Mouse (Mus musculus) embryonic facial prominence, embryonic 14.5 days (tissue): ENCODE measurements at regions not wholly inside any gene's neighbourhood (a gene's known extent, or its start where the extent isn't known, plus 50 kb on each side); places are given as distances from the start of the nearest gene placed in this dataset.

ENCODE experiments used
- ATAC-seq: fragments of 200-750 bp; cut with Nextera tagmentation; 2 replicates; pipeline ENCODE4 v1.8.0; 2017; ENCODE audit warnings: low read depth, moderate number of reproducible peaks, moderate TSS enrichment
- DNase-seq: peaks from one replicate; pipeline ENCODE4 v3.0.0-alpha.2; 2015; ENCODE audit warnings: low spot score
- H3K27ac ChIP-seq: fragments of 300-500 bp; sonication (generic); replicated peaks from 2 replicates; pipeline ENCODE4 v1.5.1; 2014; ENCODE audit warnings: low read depth, mild to moderate bottlenecking, low read length, moderate library complexity
- H3K27me3 ChIP-seq: fragments of 300-500 bp; sonication (generic); replicated peaks from 2 replicates; pipeline ENCODE4 v1.6.1; 2014; ENCODE audit warnings: low read length; ENCODE audit not compliant: control insufficient read depth, insufficient read depth
- H3K36me3 ChIP-seq: fragments of 300-500 bp; sonication (generic); 2 replicates; pipeline ENCODE4 v1.6.1; 2014; ENCODE audit warnings: low read length, mixed read lengths; ENCODE audit not compliant: control insufficient read depth, insufficient read depth
- H3K4me1 ChIP-seq: fragments of 300-500 bp; sonication (generic); 2 replicates; pipeline ENCODE4 v1.6.1; 2014; ENCODE audit warnings: antibody characterized with exemption, low read length; ENCODE audit not compliant: control insufficient read depth, insufficient read depth
- H3K4me2 ChIP-seq: fragments of 300-500 bp; sonication (generic); 2 replicates; pipeline ENCODE4 v1.6.1; 2014; ENCODE audit warnings: low read depth, mild to moderate bottlenecking, low read length, moderate library complexity, mixed read lengths
- H3K4me3 ChIP-seq: fragments of 300-500 bp; sonication (generic); 2 replicates; pipeline ENCODE4 v1.5.1; 2014; ENCODE audit warnings: low read depth, mild to moderate bottlenecking, low read length
- H3K9ac ChIP-seq: fragments of 300-500 bp; sonication (generic); 2 replicates; pipeline ENCODE4 v1.6.1; 2014; ENCODE audit warnings: low read depth, mild to moderate bottlenecking, low read length, moderate library complexity, mixed read lengths
- H3K9me3 ChIP-seq: fragments of 300-500 bp; sonication (generic); 2 replicates; pipeline ENCODE4 v1.6.1; 2016; ENCODE audit warnings: low read length; ENCODE audit not compliant: control insufficient read depth
- WGBS: fragments of 180-500 bp; shearing (Covaris S2); extraction: QIAGEN DNeasy Blood & Tissue Kit; methylation state at CpG from one replicate; pipeline ENCODE4 v1.1.7; 2014; 5-methylcytosine and 5-hydroxymethylcytosine counted together

- H3K27ac ChIP-seq = no peak overlapping the region
- ATAC-seq (no peak), DNase-seq (no peak)
- H3K4me1 ChIP-seq = no peaks in the 10 kb centered on the region
- H3K9ac ChIP-seq = no peak overlapping the region
- H3K4me2 ChIP-seq = no peak overlapping the region
- no peak overlapping the region for H3K4me3 ChIP-seq
- 84% methylated on average over 1 of the region's 1 CpGs for WGBS
- no peaks in the 10 kb centered on the region for H3K36me3 ChIP-seq
- H3K9me3 ChIP-seq = no peaks in the 10 kb centered on the region
- no peaks in the 10 kb centered on the region for H3K27me3 ChIP-seq
Measured at GRCm38 (mm10) chr1:33214394-33214793, 455.2 kb downstream of the Prim2 start.

GRCm38 (mm10) chr1:33201571-33202189 lies 467.9 kb downstream of the Prim2 start:
- no peak overlapping the region for H3K27ac ChIP-seq
- H3K27me3 ChIP-seq = no peaks in the 10 kb centered on the region
- H3K9ac ChIP-seq = no peak overlapping the region
- ATAC-seq (no peak), DNase-seq (no peak)
- H3K4me2 ChIP-seq = no peak overlapping the region
- 64% methylated on average over 6 of the region's 6 CpGs for WGBS
- no peaks in the 10 kb centered on the region for H3K36me3 ChIP-seq
- no peaks in the 10 kb centered on the region for H3K4me1 ChIP-seq
- no peak overlapping the region for H3K4me3 ChIP-seq
- no peaks in the 10 kb centered on the region for H3K9me3 ChIP-seq

GRCm38 (mm10) chr1:33195114-33195513 lies 474.5 kb downstream of the Prim2 start:
- H3K27me3 ChIP-seq = no peaks in the 10 kb centered on the region

GRCm38 (mm10) chr1:33174646-33175435 lies 494.8 kb downstream of the Prim2 start:
- Histone ChIP-seq H3K27ac (no peak overlapping the region), H3K4me3 (no peak overlapping the region), H3K27me3 (no peaks in the 10 kb centered on the region), H3K9ac (no peak overlapping the region), H3K4me1 (no peaks in the 10 kb centered on the region), H3K9me3 (no peaks in the 10 kb centered on the region), H3K36me3 (no peaks in the 10 kb centered on the region), H3K4me2 (no peak overlapping the region)
- DNase-seq (no peak), ATAC-seq (no peak)
- 68% methylated on average over 10 of the region's 10 CpGs for WGBS

More at GRCm38 (mm10) chr1:33195114-33195513, 474.5 kb downstream of the Prim2 start:
- H3K4me2 ChIP-seq = no peak overlapping the region
- H3K9me3 ChIP-seq = no peaks in the 10 kb centered on the region
- H3K9ac ChIP-seq = no peak overlapping the region
- 78% methylated on average over 2 of the region's 2 CpGs for WGBS
- no peak overlapping the region for H3K27ac ChIP-seq
- H3K36me3 ChIP-seq = no peaks in the 10 kb centered on the region
- no peak overlapping the region for H3K4me3 ChIP-seq
- no peaks in the 10 kb centered on the region for H3K4me1 ChIP-seq
- ATAC-seq (no peak), DNase-seq (no peak)

GRCm38 (mm10) chr1:33136991-33137390 lies 532.6 kb downstream of the Prim2 start:
- Histone ChIP-seq H3K36me3 (no peaks in the 10 kb centered on the region), H3K9me3 (no peaks in the 10 kb centered on the region), H3K4me3 (no peak overlapping the region), H3K27ac (no peak overlapping the region), H3K27me3 (no peaks in the 10 kb centered on the region), H3K4me1 (no peaks in the 10 kb centered on the region), H3K9ac (no peak overlapping the region), H3K4me2 (no peak overlapping the region)
- DNase-seq (no peak), ATAC-seq (no peak)
- 59% methylated on average over 7 of the region's 7 CpGs for WGBS

- ATAC-seq (no peak), DNase-seq (no peak)
- H3K4me3 ChIP-seq = no peak overlapping the region
- H3K4me2 ChIP-seq = no peak overlapping the region
- 93% methylated on average over 1 of the region's 1 CpGs for WGBS
- no peaks in the 10 kb centered on the region for H3K27me3 ChIP-seq
- H3K4me1 ChIP-seq = no peaks in the 10 kb centered on the region
- H3K36me3 ChIP-seq = no peaks in the 10 kb centered on the region
- H3K27ac ChIP-seq = no peak overlapping the region
- H3K9me3 ChIP-seq = no peaks in the 10 kb centered on the region
- H3K9ac ChIP-seq = no peak overlapping the region
Measured at GRCm38 (mm10) chr1:33130351-33130750, 539.2 kb downstream of the Prim2 start.

GRCm38 (mm10) chr1:33125062-33125461 lies 544.5 kb downstream of the Prim2 start:
- no peak for DNase-seq
- no peak overlapping the region for H3K27ac ChIP-seq
- ATAC-seq = no peak
- H3K36me3 ChIP-seq = no peaks in the 10 kb centered on the region
- WGBS = 85% methylated on average over 7 of the region's 7 CpGs
- no peak overlapping the region for H3K4me2 ChIP-seq
- H3K27me3 ChIP-seq = no peaks in the 10 kb centered on the region
- no peaks in the 10 kb centered on the region for H3K4me1 ChIP-seq
- no peak overlapping the region for H3K9ac ChIP-seq
- H3K9me3 ChIP-seq = no peaks in the 10 kb centered on the region
- no peak overlapping the region for H3K4me3 ChIP-seq

- Histone ChIP-seq H3K4me3 (no peak overlapping the region), H3K9me3 (peaks cover 13% of the 10 kb centered on the region), H3K27me3 (no peaks in the 10 kb centered on the region), H3K4me1 (no peaks in the 10 kb centered on the region), H3K27ac (no peak overlapping the region), H3K4me2 (no peak overlapping the region), H3K9ac (no peak overlapping the region), H3K36me3 (no peaks in the 10 kb centered on the region)
- ATAC-seq (no peak), DNase-seq (no peak)
- WGBS = 69% methylated on average over 5 of the region's 5 CpGs
Measured at GRCm38 (mm10) chr1:33106286-33106685, 559.2 kb upstream of the Gm5415 start.

GRCm38 (mm10) chr1:33104296-33104695 lies 557.2 kb upstream of the Gm5415 start:
- no peak overlapping the region for H3K4me2 ChIP-seq
- peaks cover 13% of the 10 kb centered on the region for H3K9me3 ChIP-seq
- no peaks in the 10 kb centered on the region for H3K4me1 ChIP-seq
- no peak for ATAC-seq
- no peaks in the 10 kb centered on the region for H3K27me3 ChIP-seq
- no peaks in the 10 kb centered on the region for H3K36me3 ChIP-seq
- no peak overlapping the region for H3K4me3 ChIP-seq
- H3K9ac ChIP-seq = no peak overlapping the region
- 94% methylated on average over 1 of the region's 1 CpGs for WGBS
- no peak overlapping the region for H3K27ac ChIP-seq
- no peak for DNase-seq
